Mouse (Mus musculus): ENCODE measurements around the gene Setd2.
A peak's percentile ranks its signal among the peaks of the same experiment; 100 is the strongest.

Setd2 gene

DNA sequence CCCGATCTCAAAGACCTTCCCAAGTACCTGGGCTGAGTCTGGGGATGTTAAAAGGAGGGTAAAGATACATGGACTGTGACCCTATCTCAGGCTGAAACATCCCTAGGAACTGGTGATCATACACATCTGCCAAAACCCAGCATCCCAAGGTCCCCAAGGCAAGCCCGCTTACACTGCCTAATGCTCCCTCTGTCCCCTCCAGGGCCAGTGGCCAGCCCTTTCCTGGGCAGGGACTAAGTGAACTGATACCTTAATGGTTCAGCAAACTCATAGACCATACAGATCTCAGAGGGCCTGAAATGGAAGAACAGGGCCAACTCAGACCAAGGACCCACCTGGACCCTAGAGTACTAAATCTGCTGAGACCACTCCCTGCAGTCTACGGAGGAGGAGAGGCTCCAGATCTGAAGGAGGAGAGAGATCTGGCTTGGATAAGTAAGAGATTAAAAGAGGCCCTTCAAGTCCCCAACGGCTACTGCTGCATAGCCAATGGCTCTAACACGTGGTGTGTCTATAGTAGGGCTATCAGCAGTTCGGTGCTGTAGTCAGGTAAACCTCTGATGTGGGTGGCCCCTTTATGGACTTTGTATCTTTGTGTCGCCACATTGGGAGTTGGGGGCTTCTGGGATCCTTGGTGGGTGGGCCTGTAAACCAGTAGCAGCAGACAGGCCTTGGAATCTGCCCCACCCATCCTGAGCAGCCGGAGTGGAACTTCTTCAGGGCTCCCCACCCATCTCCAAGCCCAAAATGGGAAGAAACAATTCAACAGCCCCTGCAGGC is 91.2 kb downstream of the Setd2 start:
- DNase-seq (ENCODE audit: low spot score in 2 of 2) = no peak

DNA sequence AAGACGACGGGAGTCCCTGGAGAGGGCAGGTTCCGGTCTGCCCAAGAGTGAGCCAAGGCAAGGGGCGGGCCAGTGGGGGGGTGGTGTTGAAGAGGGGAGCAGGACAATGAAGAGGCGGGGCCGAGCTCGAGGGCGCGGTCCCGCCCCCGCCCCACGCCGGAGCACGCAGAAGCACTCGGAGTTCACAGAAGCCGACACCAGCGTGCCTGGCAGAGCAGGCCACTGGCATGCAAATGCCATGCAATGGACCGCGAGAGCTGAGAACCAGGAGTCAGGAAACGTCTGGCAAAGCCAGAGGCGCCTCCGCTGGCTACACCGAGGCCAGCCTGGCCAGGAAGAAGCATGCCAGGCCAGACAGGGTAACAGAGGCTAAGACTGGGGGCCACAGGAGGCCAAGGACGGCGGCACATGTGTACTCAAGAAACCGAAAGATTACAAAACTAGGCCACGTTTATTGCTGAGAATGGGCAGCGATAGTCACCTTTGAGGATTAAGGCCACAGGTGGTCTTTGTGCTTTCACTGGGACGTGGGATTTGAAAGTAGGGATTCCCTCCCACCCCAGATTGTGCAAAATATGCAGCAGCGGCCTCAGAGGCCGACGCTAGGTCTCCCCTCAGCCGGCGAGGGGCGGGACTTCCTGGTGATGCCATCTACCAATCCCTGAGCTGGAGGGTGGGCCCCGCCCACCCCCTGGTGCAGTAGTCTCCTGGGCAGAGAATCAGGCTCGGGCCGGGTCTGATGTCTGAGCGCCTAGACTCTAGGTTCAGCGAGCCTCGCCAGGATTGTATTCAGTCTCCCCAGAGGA is 92.2 kb downstream of the Setd2 start, which contains the start of gene Nradd:
Gene Nradd (minus strand): TSS at position 92 of the 806 bp plus-strand sequence.
- DNase-seq (ENCODE audit: low spot score in 2 of 2) = peak; percentile 85

DNA sequence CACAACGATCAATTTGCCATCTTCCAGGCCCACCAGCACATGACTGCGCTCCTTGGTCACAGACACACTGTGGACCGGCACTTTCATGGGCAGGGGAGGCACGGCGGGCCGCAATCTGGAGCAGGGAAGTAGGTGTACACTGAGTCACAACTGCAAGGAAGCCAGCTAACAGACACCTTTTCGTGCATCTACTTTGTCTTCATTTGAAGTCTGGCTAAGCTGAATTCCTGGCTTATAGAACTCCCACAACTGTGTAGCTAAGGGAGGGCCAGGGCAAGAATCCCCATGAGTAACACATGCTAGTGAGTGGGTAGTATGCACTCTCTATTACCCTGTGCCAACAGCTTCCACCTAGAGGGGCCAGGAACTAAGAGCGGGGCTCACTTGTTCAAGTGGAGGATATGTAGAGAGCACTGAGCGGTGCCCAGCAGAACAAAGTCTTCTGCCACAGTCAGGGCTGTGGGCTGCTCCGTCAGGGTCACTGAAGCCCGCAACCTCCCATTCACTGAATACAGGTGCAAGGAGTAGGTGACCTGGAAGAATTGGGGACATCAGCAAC is 93.0 kb downstream of the Setd2 start:
- DNase-seq (ENCODE audit: low spot score in 2 of 2) = no peak

DNA sequence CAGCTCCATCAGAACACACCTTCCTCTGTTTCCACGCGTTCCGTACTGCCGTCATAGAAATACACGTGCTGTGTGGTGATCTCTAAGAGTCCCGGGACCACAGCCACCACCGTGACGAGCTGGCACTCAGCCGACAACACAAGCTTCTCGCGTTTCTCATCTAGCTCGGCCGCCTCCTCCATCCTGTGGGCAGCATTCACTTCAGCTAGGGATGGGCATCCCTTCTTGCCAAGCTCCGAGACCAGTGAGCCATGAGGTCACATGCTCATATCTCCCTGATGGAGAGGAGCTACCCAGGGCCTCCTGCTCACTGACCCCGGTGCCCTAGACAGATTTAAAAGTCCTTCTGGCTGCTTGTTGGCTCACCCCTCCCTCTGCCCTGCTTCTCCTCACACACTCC is 97.8 kb downstream of the Setd2 start:
- DNase-seq (ENCODE audit: low spot score in 2 of 2) = no peak

DNA sequence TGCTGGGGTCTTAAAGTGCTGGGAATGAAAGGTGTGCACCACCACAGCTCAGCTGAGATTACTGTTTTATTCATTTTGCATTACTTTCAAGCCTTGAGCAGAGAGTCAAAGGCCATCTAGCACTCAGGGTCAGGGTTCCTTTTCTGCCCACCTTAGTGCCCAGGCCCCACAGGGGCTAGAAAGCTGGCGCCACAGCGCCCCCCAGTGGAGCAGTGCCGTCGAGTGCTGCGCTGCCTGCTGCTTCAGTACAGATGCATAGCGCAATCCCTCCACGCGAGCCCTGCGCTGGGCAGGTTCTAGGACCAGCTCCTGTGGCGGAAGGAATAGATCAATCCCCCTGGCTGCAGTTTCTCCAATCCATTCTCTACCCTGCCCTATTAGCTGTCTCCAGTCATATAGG is 98.8 kb downstream of the Setd2 start:
- DNase-seq (ENCODE audit: low spot score in 2 of 2) = no peak

DNA sequence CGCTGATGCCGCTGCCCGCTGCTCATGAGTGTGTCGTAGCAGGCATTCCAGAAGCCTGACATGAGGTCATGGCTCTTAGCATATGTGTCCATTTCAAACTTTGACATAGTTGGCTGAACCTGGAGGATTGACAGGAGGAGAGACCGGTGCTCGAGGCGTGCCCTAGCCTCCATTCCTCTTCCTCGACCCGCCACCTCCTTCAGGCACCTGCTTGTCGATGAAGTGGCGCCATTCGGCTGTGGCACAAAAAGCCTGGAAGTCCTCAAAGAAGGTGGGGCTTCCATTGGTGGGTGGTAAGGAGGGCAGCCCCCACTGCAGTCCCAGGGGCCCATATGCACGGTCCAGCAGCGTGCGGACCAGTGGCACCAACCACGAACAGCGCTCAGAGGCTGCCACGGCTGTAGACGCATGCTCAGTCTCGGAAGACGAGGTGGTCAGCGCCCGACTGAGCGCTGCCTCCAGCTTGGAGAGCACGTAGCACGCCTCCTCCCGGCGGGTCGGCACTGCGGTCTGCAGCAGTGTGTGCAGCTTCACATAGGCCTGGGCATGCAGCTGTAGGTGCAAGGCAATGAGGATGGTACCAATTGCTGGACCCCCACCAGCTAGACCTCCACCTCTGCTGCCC is 99.4 kb downstream of the Setd2 start:
- no peak for DNase-seq (ENCODE audit: low spot score in 2 of 2)

DNA sequence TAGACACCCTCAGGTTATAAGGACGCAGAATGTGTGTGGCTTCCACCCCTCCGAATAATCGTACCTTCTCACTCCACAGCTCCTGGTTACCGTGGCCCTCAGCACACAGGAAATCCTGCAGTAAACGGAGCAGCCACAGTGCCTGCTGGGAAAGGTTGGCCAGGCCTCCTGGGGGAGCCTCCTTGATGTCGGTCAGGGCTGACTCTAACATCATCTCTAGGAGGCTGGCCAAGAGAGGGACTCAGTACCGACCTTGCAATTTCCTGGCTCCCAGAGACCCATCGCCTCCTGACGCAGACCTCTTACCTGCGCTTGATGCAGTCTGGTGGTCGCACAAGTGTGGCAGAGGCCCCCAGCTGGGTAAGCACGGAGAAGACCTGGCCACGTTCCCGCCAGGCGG is 100.3 kb downstream of the Setd2 start:
- DNase-seq (ENCODE audit: low spot score in 2 of 2) = no peak

DNA sequence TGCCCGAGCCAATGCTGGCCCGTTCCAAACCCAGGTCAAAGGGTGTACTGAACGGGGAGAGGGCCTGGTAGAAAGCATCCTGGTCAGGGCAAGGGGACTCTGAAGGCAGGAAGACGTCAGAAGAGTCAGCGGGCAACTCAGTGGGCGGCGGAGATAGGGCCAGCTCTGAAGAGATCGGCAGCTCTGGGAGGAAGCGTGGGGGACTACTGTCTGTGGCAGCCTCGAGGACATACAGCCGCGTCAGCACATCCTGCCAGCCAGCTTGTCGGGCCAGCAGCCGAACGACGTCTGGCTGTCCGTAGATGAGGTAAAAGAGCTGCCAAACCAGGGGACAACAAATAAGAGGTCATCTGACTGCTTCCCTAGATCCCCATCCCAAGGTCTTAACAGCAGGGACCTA is 101.5 kb downstream of the Setd2 start:
- DNase-seq (ENCODE audit: low spot score in 2 of 2) = no peak

DNA sequence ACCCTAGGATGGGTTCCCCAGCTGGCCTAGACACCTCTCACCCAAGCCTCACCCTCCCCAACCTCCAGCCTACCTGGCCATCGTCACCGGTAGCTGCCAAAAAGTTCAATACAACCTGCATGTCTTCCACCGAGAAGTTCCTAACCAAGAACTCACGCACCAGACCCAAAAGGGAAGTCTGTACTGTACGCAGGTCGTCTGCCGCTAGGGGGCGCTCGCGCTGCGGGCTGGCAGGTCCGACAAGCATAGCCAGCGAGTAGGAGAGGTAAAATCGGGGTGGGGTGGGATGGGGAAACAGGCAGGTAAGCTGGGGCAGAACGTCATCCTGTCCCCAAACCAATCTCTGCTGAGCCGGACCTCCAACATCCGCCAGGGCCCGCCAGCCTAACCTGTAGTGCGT is 102.8 kb downstream of the Setd2 start:
- peak; percentile 68 to 80 for DNase-seq (ENCODE audit: low spot score in 2 of 2)

DNA sequence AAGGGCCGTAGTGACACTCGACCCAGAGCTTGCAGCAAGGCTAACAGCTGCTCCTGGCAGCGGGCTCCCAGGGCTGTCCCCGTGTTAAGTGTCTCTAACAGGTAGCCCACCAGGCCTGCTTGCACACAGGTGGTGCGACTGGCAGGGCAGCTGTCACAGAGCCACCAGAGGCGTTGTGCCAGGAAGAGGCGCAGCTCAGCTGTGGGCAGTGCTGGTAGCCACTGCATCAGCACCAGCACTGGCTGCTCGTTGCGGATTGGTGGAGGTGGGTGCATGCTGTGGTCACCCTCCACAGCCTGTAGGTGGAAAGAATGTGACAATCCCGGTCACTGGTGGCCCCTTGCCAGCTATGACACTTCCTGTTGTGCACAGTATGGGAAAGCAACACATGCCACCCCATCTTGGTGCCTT is 106.2 kb downstream of the Setd2 start:
- DNase-seq (ENCODE audit: low spot score in 2 of 2) = no peak

DNA sequence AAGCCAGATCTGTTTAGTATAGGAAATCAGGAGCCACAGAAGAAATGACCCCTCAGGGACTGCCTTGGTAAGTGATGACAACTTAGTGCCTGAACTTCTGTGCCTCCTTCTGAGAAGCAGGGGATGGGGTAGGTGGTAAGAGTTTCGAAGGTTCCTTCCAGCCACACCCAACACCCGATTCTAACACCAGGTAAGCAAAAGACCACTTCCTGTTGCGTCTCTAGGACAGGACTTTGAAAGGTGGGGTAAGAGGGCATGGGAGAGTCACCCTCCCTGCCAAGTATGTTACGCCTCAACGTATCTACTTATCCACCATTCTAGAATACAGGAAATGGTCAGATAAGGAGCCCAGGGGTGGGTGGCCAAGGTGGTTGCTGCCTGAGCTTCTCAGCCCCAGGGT is 108.6 kb downstream of the Setd2 start:
- DNase-seq (ENCODE audit: low spot score in 2 of 2) = no peak

DNA sequence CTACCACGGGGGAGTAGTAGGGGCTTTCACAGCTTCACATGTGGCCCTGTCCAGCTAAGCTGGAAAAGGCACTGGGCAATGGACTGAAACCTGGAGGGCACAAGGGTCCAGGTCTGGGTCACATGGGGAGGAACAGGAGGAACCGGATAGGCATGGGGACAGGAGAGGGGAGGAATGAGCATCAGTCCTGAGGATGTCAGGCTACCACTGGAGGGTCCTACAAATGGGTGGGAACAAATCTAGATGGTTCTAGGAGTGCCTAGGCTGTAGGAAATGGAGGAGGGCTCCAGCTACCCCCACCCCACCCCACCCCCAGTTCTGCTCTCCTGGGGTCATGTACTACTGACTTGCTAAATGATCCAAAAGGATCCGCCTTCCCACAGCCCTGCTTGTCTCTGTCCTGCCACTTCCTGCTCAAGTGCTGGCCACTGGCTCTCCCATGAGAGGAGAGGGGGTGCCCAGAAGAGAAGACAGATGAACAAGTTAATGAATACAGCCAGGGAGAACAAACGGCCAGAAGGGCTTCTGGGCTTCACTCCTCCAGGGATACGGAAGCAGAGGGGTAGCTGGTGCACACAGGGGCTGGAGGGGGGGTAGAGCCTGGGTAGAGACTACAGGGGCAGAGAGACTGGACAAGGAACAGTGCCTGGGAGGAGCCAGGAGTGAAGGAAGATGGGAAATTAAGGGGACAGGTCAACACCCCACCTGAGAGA is 110.6 kb downstream of the Setd2 start:
- DNase-seq (ENCODE audit: low spot score in 2 of 2) = no peak

DNA sequence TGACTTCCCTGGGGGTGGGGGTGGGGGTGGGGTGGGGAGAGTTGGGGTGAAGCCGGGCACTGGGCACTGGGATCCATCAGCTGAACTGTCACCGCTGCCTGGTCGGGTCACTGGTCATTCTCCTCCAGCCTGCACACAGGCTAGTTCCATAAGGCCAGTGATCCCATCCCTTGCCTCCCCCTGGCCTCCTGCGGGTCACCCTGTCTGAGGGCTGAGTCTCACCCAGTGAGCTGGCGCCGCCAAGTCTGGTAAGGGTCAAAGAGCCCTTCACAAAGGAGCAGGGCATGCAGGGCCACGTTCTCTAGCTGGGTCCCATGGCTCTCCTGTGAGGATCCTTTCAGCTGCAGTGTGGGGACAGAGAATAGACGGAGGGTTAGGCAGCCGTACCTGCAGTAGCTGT is 111.4 kb downstream of the Setd2 start:
- DNase-seq (ENCODE audit: low spot score in 2 of 2) = no peak

DNA sequence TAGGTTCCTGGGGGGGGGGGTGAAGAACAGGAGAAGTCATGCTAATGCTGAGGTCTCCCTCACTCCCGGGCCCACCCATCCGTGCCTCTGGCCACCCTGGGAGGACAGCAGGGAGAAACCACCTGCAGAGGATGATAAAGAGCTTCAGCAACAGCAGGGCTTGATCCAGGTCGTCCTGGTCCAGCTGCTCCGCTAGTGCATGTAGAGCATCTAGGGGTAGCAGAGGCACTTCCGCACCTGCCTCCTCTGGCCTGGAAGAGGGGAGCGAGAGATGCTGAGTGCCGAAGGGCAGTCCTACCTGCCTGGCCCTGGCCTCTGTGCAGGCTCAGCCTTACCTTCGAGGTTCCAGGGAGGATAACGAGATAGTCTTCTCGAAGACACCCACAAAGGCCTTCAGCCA is 111.9 kb downstream of the Setd2 start:
- no peak for DNase-seq (ENCODE audit: low spot score in 2 of 2)

DNA sequence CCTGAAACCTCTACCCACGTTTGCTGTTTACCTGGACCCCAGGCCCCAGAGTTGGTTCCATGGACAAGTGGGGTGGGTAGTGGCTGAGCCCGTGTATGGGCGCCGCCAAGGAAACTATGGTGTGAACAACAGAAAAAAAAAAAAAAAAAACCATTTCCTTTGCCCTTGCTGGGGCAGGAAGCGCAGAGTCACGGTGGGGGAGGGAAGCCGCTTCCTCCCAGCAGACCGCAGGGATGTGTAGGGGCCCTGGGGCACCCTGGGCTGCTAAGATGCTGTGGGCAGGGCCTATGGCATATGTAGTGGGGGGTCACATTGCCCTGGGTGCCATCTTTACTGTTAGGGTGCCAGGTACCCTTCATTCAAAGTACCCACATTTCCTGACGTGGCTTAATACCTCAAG is 112.8 kb downstream of the Setd2 start:
- DNase-seq (ENCODE audit: low spot score in 2 of 2) = no peak

DNA sequence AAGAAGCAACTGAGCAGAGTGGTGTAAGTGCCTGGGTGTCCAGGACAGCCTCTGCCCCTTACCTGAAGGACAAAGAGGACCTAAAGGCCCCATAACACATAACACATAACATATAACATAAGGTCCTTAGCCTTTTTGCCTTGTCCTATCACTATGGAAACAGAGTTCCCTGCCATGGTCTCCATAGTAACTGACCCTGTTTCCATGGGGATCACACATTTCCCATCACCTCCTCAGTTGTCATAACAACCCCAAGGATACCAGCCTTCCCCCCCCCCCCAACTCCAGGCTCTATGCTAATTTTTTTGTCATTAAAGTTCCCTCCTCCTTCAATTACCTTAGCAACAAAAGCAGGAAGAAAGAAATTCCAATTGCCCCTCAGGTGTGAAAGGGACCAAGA is 117.4 kb downstream of the Setd2 start:
- DNase-seq (ENCODE audit: low spot score in 2 of 2) = no peak

DNA sequence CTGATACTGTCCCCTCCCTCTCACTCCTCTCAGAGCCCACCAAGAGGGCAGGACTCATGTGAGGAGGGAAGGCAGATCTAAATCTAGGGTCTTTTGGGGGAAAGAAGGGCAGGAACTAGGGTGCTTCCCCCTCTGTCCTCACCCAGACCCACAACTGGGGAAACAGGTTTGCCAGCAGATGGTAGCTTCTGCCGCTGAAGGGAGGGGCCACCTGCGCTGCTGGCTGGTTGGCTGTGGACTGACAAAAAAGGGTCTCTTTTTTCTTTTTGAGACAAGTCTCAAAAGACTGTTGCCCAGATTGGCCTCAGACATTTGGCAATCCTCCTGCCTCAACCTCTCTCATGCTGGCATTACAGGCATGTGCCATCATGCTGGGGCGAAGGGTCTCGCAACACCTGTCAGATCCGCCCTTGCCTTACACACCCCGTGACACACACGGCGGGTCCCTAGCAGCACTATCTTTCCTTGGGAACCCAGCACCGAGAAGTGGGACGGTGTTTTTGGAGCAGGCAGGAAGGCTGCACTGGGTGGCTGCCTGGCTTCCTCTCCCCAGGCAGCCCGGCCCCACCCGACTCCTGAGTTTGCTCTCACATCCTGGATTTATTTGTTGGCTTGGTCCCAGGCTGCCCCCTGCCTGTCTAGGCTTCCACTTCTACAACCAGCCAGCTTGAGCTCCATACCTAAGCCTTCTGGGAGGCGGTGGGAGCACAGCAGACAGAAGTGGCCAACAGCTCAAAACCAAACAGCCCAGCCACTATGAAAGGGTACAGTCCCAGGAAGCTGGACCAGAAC is 119.7 kb downstream of the Setd2 start:
- no peak for DNase-seq (ENCODE audit: low spot score in 2 of 2)

DNA sequence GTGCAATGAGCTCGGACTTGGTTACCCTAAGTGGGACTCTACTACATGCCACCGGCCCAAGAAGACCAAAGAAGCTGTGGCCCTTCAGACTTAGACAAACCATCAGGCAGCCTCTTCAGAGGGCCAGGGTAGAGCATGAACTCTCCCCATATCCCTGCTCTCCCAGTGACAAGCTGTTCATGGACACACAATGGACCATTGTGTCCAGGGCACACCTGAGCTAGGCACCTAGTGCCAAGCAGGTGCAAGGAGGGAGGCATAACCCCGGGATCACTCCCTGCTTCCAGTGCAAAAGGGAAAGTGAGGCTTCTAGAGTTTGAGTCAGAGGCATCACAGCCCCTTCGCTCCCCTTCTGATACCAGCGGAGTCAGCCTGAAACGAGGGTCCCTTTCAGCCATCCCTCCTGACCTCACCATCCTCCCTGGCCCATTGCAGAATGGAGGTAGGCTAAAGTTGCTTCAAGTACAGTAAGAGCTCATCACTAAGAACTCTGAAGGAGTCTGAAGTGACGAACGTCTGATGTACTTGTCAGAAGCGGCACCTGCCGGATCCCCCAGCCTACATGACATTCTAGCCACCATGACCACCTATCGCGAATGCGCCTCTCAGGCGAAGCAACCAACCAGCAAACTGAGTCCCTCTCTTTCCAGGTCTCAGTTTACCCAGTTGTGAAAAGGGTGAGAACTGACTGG is 120.7 kb downstream of the Setd2 start:
- DNase-seq (ENCODE audit: low spot score in 2 of 2) = no peak

DNA sequence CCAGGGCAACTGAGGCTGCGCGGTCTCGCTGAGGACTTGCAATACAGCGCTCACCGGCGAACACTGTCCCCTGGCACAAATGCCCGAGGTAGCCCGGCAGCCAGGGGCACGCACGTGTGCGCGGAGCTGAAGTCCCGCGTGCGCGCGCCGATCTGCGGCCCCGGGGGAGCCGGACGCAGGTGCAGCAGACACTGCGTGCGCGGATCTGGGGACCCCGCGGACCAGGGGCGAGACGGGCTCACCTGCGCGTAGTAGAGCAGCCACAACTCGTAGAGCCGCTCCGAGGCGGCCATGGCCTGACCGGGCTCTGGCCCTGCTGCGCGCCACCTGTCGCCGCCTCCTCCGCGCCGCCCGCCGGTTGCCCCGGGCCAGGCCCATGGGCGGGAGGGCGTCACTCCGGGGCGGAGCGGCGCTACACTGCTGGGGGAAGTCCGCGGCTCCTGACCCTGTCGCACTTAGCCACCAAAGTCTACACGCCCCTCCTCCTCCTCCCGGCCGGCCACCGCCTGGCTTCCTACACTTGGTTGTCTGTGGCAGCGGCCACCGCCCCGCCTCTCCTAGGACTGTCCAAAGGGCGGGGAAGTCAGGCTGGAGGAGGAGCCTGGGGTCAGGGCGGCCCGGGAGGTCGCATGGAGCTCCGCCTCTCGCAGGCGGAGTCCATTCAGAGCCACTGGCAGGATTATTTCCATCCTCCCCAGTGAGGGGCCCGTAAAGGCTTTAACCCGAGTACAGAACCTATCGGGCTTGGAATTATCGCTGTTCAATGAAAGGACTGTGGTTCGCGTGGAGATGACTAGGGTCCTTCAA is 121.5 kb downstream of the Setd2 start, which contains the start of gene Nbeal2:
Gene Nbeal2 (minus strand): TSS at position 507 of the 807 bp plus-strand sequence.
- peak; percentile 78 to 83 for DNase-seq (ENCODE audit: low spot score in 2 of 2)

Data from frontal cortex, postnatal 10 days (tissue).